Mouse (Mus musculus): ENCODE results near the gene Fam219a. TPM values are rescaled to one million over a fixed set of nuclear protein-coding genes. Genes with fewer than 3 reads are reported as not detected.

The Fam219a gene
- polyA plus RNA-seq, 1 experiment from 2014 or later = 1.0 TPM

GRCm38 (mm10) chr4:41495076-41495475 is 74.3 kb downstream of the Fam219a start:
- DNase-seq (no peak), ATAC-seq (no peak)
- Histone ChIP-seq H3K27me3 (ENCODE audit: insufficient read depth, low read length) (peaks cover 38% of the 10 kb centered on the region), H3K9ac (replicated peaks) (no peak overlapping the region), H3K9me3 (ENCODE audit: low read length) (no peaks in the 10 kb centered on the region), H3K36me3 (replicated peaks; ENCODE audit: insufficient read depth, low read length) (no peaks in the 10 kb centered on the region), H3K4me2 (ENCODE audit: low read depth, low read length) (no peak overlapping the region), H3K4me3 (ENCODE audit: low read depth, low read length) (no peak overlapping the region), H3K4me1 (ENCODE audit: insufficient read depth) (peaks cover 24% of the 10 kb centered on the region), H3K27ac (ENCODE audit: low read depth) (no peak overlapping the region)
- no peak for TF ChIP-seq CTCF (IDR thresholded peaks at IDR 0.05; ENCODE audit: low read depth)
- no peak for TF ChIP-seq EP300 (IDR thresholded peaks at IDR 0.05; ENCODE audit: low read depth)
- 63% methylated on average over 4 of the region's 4 CpGs for WGBS (ENCODE audit: insufficient replicate concordance)

DNA sequence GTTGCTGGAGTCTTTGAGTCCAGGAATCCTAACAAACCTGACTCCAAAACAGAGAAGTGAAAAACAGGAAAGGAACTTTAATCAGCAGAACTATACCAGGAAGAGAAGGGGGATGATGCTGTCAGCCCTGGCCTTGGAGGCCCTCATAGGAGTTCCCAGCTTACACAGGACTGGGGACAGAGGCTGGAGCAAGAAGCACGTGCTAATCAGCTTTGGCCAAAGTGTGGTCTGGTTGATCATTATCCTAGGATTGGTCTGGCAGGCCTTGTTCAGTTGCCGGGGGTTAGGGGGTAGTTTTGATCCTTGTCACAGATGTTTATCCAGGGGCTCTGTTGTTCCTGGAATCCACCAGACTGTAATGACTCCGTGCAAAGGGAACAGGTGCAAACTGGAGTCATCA is 75.0 kb downstream of the Fam219a start:
- peaks cover 32% of the 10 kb centered on the region for H3K27me3 ChIP-seq (ENCODE audit: insufficient read depth, low read length)
- DNase-seq (no peak), ATAC-seq (peak; percentile 66)
- H3K4me2 ChIP-seq (ENCODE audit: low read depth, low read length) = no peak overlapping the region
- TF ChIP-seq CTCF (IDR thresholded peaks at IDR 0.05; ENCODE audit: low read depth) = no peak
- TF ChIP-seq EP300 (IDR thresholded peaks at IDR 0.05; ENCODE audit: low read depth) = no peak
- no peak overlapping the region for H3K9ac ChIP-seq (replicated peaks)
- H3K4me1 ChIP-seq (ENCODE audit: insufficient read depth) = peaks cover 24% of the 10 kb centered on the region
- 25% methylated on average over 3 of the region's 3 CpGs for WGBS (ENCODE audit: insufficient replicate concordance)
- H3K4me3 ChIP-seq (ENCODE audit: low read depth, low read length) = no peak overlapping the region
- H3K36me3 ChIP-seq (replicated peaks; ENCODE audit: insufficient read depth, low read length) = no peaks in the 10 kb centered on the region
- no peaks in the 10 kb centered on the region for H3K9me3 ChIP-seq (ENCODE audit: low read length)
- no peak overlapping the region for H3K27ac ChIP-seq (ENCODE audit: low read depth)

DNA sequence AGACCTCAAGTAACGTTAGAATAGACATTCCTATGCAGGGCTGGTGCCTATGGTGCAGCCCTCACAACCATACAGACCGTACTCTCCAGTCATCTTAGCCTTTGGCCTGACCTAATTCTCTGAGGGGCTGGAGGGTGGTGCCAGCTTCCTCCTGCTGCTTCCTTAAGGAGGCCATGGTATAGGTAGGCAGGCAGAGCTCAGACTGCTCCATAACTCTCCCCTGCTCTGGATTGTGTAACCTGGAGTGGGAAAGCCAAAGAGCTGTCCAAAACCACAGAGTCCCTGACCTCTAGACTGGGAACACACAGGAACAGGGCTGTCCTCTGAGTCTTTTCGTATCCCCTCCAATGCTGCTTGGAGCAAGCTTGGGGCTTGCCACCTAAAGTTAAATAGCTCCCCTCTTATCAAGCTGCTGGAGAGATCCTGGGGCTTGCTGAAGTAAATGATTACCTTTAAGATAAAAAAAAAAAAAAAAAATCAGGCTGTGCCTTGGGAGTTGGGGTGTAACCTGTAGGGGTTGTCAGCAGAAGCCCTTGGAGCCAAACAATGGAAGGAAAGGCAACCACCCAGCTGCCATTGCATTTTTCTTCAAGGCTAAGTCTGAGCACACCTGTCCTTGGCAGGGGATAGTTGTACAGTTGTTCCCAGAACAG is 75.7 kb downstream of the Fam219a start:
- no peak overlapping the region for H3K4me3 ChIP-seq (ENCODE audit: low read depth, low read length)
- H3K4me1 ChIP-seq (ENCODE audit: insufficient read depth) = peaks cover 18% of the 10 kb centered on the region
- ATAC-seq (peak; percentile 33; the same call in 1 of the 2 replicates), DNase-seq (no peak)
- H3K9me3 ChIP-seq (ENCODE audit: low read length) = no peaks in the 10 kb centered on the region
- peaks cover 24% of the 10 kb centered on the region for H3K27me3 ChIP-seq (ENCODE audit: insufficient read depth, low read length)
- H3K27ac ChIP-seq (ENCODE audit: low read depth) = no peak overlapping the region
- no peaks in the 10 kb centered on the region for H3K36me3 ChIP-seq (replicated peaks; ENCODE audit: insufficient read depth, low read length)
- no peak for TF ChIP-seq CTCF (IDR thresholded peaks at IDR 0.05; ENCODE audit: low read depth)
- TF ChIP-seq EP300 (IDR thresholded peaks at IDR 0.05; ENCODE audit: low read depth) = no peak
- H3K4me2 ChIP-seq (ENCODE audit: low read depth, low read length) = no peak overlapping the region
- H3K9ac ChIP-seq (replicated peaks) = no peak overlapping the region
- WGBS (ENCODE audit: insufficient replicate concordance) = 57% methylated on average over 3 of the region's 3 CpGs

DNA sequence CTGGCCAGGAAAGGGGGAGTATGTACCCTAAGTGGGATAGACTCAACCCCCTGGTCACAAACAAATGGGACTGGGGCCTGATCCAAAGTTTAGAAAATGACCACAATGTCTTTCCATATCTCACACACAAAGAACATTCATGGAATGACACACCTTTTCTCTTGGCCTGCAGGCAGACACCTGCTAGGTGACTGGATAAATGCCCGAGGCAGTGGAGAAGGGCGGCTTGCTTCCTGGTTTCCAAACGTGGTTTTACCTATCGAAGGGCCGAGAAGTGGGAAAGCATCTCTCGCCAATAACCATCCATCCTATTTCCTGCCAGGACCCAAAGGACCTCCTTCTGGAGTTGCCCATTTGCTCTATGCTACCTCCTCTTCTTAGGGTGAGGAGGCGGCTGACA is 76.4 kb downstream of the Fam219a start:
- Histone ChIP-seq H3K27ac (ENCODE audit: low read depth) (no peak overlapping the region), H3K4me3 (ENCODE audit: low read depth, low read length) (no peak overlapping the region), H3K4me1 (ENCODE audit: insufficient read depth) (peaks cover 12% of the 10 kb centered on the region), H3K4me2 (ENCODE audit: low read depth, low read length) (no peak overlapping the region), H3K36me3 (replicated peaks; ENCODE audit: insufficient read depth, low read length) (no peaks in the 10 kb centered on the region), H3K27me3 (ENCODE audit: insufficient read depth, low read length) (peaks cover 17% of the 10 kb centered on the region), H3K9ac (replicated peaks) (no peak overlapping the region), H3K9me3 (ENCODE audit: low read length) (no peaks in the 10 kb centered on the region)
- no peak for DNase-seq
- ATAC-seq = no peak
- 69% methylated on average over 7 of the region's 7 CpGs for WGBS (ENCODE audit: insufficient replicate concordance)
- TF ChIP-seq CTCF (IDR thresholded peaks at IDR 0.05; ENCODE audit: low read depth) (no peak), EP300 (IDR thresholded peaks at IDR 0.05; ENCODE audit: low read depth) (no peak)

DNA sequence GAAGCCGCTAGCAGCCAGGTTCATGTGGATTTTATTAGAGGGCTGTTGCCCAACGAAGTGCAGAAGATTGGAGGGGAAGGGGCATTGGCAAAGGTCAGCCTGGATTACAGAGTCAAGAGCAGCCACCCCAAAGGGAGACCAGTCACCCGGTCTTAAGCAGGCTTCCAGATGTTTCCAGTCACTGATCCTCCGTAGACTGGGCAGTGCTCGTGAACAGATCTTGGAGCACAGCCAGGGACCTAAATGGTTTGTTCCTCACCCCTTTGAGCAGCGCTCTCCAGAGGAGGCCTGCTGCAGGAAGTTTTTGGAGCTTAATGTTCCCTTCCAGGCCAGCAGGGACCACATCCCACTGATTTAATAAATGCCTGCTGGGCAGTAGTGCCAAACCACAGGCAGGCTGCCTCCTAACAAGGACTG is 87.7 kb downstream of the Fam219a start:
- no peaks in the 10 kb centered on the region for H3K4me1 ChIP-seq (ENCODE audit: insufficient read depth)
- peaks cover 6% of the 10 kb centered on the region; the same call in 1 of the 2 replicates for H3K36me3 ChIP-seq (replicated peaks; ENCODE audit: insufficient read depth, low read length)
- H3K9me3 ChIP-seq (ENCODE audit: low read length) = 0 out of 2 replicates have a peak, but pooled peaks cover 3% of the 10 kb centered on the region
- H3K27me3 ChIP-seq (ENCODE audit: insufficient read depth, low read length) = no peaks in the 10 kb centered on the region
- no peak overlapping the region for H3K4me2 ChIP-seq (ENCODE audit: low read depth, low read length)
- no peak for DNase-seq
- TF ChIP-seq EP300 (IDR thresholded peaks at IDR 0.05; ENCODE audit: low read depth) (no peak), CTCF (IDR thresholded peaks at IDR 0.05; ENCODE audit: low read depth) (no peak)
- no peak overlapping the region for H3K9ac ChIP-seq (replicated peaks)
- no peak overlapping the region for H3K4me3 ChIP-seq (ENCODE audit: low read depth, low read length)
- 76% methylated on average over 6 of the region's 6 CpGs for WGBS (ENCODE audit: insufficient replicate concordance)
- ATAC-seq = no peak
- H3K27ac ChIP-seq (ENCODE audit: low read depth) = no peak overlapping the region

- WGBS (ENCODE audit: insufficient replicate concordance) = 88% methylated on average over 8 of the region's 8 CpGs
- DNase-seq = no peak
- H3K4me2 ChIP-seq (ENCODE audit: low read depth, low read length) = no peak overlapping the region
- peaks cover 6% of the 10 kb centered on the region; the same call in 1 of the 2 replicates for H3K36me3 ChIP-seq (replicated peaks; ENCODE audit: insufficient read depth, low read length)
- H3K27me3 ChIP-seq (ENCODE audit: insufficient read depth, low read length) = no peaks in the 10 kb centered on the region
- no peak for ATAC-seq
- no peak overlapping the region for H3K9ac ChIP-seq (replicated peaks)
- H3K4me1 ChIP-seq (ENCODE audit: insufficient read depth) = no peaks in the 10 kb centered on the region
- H3K4me3 ChIP-seq (ENCODE audit: low read depth, low read length) = no peak overlapping the region
- TF ChIP-seq EP300 (IDR thresholded peaks at IDR 0.05; ENCODE audit: low read depth) = no peak
- no peak for TF ChIP-seq CTCF (IDR thresholded peaks at IDR 0.05; ENCODE audit: low read depth)
- H3K9me3 ChIP-seq (ENCODE audit: low read length) = no peaks in the 10 kb centered on the region
- H3K27ac ChIP-seq (ENCODE audit: low read depth) = no peak overlapping the region
Measured at GRCm38 (mm10) chr4:41480254-41480653, 89.1 kb downstream of the Fam219a start.

All from liver, postnatal 0 days (tissue).